Mouse (Mus musculus) ZHBTc4 (cell line): Measurements from ENCODE around the gene 1110051M20Rik.

Experiments
- DNase-seq: peaks from one replicate; pipeline ENCODE4 v3.0.0-alpha.2; 2011; ENCODE audit warnings: low read depth, low spot score

Gene 1110051M20Rik

DNA sequence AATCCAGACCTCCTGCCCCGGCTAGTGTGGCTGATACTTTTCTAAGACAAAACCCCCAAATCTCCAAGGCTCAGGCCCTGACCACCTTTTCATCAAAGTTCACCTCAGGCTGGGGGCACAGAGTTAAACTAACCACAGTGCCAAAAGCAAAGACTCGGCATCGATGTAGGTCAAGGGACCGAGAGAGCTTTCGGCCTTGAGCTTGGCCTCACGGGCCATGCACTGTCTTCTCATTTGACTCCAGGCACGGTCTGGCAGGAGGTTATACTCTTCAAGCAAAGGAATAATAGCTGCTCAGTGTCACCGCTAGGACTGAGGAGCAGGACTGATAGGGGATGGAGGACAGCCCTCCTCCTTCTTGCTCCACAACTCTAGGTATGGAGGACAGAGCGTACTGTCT is 138.6 kb downstream of the 1110051M20Rik start:
- no peak for DNase-seq

DNA sequence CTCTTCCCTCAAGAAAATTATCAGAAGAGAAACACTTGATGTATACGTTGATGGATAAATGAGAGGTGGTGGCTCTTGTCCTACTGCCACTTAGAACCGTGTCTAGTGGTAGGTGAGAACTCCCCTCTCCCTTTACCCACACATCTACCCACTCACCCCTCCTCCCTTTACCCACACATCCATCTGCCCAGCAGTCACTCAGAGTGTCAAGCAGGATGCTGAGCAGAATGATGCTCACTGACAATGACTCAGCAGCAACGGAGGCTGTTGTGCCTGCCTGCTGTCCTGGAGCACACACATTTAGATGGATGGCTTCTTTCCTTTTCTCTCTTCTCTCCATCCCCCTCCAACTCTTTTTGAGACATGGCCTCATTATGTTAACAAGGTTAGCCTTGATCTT is 141.7 kb downstream of the 1110051M20Rik start:
- no peak for DNase-seq

DNA sequence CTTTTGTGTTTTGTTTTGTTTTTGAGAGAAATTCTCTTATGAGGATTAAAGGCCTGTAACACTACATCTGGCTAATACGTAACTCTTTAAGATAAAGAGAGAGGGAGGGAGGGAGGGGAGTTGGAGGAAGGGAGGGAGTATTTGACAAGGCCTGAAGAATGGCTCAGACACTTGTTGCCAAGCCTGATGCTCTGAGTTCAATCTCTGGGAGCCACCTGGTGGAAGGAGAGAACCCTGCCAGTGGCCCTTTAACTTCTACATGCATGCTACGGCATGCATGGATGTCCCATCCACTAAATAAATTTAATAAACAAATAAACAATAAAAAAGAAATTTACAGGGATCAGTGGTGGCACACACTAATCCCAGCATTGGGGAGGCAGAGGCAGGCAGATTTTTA is 142.7 kb downstream of the 1110051M20Rik start:
- DNase-seq: no peak

DNA sequence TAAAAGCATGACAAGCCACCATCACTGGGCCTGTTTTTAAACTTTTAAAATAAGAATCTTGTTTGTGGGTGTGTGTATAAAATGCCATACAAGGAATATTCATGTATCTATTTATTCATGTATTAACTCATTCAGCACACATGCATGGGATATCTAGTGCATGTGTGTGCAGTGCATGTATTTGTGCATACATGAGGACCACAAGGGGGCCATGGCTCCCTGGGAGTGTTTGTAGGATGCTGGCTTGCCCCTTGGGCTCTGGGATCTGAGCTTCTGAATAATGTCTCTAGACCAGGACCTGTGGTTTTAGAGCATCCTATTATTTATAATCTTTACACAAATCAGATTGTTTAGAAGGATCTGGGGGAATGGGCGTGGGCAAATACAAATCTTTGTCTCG is 143.7 kb downstream of the 1110051M20Rik start:
- no peak for DNase-seq

DNA sequence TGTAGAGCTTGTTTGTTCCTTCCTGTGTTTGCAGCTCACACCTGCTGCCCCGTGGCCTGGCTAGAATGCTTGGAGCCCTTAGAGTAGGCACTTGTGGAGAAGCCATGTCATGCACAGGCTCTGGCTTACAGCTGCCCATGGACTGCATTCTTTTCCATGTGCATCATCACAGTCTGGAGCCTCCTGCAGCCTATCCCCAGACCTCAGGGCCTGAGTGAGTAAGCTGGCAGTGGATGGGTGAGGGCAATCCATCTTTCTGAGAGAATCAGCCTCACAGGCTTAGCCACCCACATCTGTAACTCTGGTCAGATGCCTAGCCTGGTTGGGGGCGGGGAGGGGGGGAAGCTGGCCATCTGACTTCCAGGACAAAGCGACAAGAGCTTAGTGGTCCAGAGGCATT is 145.3 kb downstream of the 1110051M20Rik start:
- no peak for DNase-seq

DNA sequence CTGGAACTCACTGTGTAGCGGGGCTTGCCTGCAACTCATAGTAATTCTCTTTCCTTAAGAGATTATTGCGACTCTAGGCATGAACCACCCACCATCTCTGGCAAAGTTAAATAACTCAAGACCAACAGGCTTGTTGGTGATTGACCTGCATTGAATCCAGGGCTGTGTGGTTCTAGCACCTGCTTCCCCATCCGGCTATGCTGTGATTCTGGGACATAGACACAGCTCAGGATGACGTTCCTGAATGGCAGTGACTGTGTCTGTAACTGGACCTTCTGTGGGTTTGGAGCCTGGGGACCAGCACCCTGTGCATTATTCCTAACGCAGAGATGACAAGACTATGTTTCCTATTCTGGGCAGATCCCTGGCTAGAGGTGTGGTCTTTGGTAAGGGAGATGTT is 148.6 kb downstream of the 1110051M20Rik start:
- no peak for DNase-seq

DNA sequence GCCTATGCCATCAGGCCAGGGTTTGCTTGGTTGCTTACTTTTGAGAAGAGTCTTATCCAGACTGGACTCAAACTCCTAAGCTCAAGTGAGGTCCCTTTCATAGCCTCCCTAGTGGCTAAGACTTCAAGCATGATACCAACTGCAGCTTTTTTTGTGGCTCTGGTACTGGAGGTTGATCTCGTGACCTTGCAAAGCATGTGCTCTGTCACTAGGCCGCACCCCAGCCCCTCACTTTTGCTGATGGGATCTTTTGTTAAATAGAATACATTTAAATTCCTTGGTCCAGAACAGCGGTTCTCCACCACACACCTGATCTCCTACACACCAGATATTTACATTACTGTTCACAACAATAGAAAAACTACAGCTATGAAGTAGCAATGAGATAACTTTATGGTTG is 150.3 kb downstream of the 1110051M20Rik start:
- DNase-seq: peak; percentile 64

DNA sequence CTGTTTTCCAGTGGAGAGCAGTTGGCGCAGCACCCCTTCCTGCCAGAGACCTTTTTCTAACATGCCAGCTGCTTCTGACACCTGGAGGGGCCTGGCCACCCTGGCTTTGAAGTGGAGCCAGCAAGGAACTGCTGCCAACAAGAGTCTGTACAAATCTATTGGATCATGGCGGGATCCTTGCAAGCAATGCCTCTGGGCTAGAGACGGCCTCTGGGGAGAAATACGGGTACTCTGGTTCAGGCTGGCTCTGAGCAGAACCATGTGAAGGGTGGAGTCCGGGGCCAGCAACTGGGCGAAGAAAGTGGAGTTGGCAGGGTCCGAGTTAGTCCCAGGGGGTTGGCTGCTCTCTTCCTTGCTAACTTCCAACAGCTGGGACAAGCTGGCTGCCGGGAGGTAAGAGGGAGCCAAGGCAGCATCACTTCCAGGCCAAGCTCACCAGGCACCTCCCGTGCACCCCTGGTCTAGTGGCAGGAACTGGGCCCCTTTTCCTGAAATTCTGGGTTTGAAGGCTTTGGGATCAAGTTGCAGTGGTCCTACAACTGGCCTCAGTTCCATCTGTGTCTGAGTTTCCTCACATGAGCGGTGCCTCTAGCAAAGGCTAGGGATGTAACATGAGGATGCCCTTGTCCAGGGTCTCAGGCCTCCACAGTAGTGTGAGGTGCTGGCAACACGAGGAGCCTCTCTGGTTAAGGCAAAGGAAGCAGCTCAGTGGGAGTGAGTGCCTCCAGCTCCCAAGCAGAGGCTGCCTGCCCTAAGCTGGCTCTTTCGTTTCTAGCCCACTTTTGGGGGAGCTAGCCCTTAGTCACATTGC is 153.1 kb downstream of the 1110051M20Rik start:
- peak; percentile 26 for DNase-seq

DNA sequence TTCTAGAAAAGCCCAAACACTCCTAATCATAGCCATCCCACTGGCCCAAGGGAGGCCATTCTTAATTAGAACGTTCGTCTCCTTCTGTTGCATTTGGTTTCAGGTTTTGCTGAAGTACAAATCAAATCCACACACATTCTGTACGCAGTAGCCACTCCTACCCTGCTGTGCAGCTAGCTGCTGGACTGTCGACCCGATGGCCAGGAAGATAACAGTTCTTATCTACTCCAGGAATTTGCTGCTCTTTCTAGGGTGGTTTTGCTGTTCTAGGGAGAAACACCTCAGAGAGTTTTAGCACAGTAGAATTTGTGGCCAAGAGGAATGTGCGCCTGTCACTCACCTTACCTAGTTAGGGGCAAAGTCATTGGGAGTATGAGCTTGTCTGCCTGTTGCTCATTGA is 156.9 kb downstream of the 1110051M20Rik start:
- no peak for DNase-seq

DNA sequence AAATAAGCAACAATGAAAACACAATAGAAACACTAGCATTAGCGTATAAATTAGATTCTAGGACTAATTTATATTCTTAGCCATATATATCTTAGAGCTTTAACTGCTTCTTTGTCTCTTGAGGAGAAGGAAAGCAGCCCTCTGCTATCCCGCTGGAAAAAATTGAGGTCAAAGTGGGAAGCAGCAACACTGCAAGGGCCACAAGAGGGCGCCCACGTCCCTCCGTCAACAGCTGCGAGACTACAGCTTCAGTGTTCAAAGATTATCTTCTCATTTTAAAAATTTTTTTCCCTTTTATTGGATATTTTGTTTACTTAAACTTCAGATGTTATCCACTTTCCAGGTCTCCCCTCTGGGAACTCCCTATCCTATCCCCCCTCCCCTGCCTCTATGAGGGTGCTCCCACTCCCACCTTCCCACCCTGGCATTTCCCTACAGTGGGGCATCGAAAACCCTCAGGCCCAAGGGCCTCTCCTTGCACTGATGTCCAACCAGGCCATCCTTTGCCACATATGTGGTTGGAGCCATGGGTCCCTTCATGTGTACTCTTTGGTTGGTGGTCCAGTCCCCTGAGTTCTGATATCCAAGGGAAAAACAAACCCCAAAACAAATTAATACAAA is 158.5 kb downstream of the 1110051M20Rik start:
- peak; percentile 77 for DNase-seq

DNA sequence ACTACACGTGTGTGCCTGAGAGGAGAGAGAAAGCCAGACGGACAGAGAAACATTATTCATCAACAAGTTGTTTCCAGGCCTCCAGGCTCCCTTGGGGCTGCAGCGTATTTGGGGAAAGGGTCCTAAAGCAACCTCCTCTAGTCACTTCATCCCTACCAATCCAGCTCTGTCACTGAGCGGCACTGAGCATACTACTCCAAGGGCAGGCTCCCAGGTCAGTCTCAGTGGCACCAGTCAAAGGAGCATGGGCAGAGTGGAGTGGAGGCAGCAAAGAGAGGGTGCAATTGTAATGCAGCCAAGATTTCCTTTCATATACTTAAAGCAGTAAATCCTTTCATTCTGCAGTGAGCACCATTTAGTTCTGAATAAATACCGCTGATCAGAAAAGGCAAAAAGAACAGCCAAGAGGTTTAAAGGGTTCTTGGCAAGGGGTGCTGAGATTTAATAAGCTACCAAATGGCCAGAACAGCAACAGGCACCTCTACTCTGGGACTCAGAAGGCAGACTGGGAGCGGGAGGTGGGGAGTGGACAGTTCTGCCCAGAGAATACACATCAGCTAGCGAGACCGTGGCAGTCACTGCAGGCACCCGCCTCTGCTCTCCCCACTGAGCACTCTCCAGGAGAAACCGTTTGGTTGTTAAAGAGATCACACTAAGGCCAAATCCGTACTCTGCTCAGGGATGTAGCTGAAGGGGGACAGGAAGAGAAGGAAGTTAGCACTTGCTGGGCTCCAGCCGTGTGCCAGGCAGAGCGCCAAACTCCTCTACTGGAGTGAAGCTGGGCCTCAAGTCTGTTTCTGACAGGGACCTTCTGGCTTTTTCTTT is 159.9 kb downstream of the 1110051M20Rik start:
- no peak for DNase-seq

DNA sequence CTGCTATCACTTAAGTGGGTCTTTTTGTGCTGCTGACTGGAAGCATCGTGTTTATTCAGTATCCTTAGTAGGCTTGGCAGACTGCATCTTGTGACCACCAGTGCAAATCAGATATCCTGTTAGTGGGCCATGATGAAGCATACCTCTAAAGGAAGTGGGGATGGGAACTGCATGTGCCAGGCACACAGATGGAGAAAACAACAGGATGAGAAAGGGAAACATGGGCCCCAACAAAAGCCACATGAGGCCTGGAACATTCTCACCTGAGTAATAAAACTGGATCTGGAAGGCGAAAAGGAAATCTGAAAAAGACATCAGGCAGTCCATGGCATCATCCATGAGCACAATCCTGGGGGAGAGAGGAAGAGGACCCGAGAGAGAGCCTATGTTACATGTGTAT is 160.5 kb downstream of the 1110051M20Rik start:
- no peak for DNase-seq

DNA sequence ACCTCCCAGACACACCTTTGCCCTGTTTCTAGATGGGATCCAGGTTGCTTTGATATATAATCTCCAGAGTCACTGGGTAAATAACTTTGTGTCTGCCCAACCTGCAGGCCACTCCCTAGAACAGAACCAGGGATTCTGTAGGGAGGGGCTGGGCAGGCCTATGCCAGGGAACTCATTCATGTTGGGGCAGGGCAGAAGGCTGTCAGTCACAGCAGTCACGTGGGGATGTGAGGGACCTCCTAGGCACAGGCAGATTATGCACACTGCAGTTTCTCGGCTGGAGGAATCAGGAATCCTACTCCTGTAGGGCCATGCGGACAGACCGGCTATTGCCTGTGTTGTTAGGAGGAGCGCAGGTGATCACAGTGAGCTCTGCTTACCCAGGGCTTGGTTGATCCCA is 163.1 kb downstream of the 1110051M20Rik start:
- peak; percentile 81 for DNase-seq

DNA sequence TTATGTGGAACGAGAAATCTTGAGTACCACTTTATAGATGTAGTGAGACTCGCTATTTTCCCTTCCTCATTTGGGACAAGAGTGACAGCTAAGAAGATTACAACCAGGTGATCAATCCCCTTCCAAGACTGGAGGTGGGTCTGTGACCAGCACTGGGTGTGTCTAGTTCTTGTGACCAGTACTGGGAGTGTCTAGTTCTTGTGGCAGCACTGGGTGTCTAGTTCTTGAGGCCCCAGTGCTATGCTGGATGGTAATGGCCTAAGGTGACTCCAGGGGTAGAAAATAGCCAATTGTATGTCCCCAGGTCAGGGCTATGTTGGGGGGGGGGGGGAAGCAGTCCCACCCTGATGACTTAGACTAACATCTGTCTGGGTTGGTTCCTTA is 165.1 kb downstream of the 1110051M20Rik start:
- no peak for DNase-seq

DNA sequence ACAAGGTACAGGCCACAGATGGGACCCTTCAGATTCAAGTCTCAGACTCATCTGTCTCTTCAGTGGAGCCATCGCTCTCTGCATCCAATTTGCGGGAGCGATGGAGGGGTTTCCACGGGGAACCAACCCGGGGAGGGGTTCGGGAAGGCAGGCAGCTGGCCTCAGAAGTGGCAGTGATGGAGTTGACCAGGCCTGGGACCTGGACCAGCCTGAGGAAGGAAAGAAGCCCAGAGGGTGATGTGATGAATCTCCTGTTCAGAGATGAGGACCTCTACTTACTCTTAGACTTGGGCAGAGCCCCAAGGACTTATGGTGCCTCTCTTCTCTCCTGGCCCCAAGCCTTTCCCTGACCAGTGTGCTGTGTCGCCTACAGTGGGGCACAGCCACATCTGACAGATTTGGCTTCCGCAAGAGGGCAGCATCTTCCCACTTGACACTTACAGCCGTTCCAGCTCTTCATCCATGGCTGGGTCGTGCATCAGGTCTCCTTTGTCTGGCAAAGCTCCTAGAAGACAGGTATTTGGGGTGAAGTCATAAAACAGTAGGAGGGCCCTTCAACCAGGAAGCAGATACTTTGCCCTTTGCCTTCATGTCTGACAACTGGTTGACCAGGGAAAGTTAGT is 165.6 kb downstream of the 1110051M20Rik start:
- DNase-seq: peak; percentile 82

DNA sequence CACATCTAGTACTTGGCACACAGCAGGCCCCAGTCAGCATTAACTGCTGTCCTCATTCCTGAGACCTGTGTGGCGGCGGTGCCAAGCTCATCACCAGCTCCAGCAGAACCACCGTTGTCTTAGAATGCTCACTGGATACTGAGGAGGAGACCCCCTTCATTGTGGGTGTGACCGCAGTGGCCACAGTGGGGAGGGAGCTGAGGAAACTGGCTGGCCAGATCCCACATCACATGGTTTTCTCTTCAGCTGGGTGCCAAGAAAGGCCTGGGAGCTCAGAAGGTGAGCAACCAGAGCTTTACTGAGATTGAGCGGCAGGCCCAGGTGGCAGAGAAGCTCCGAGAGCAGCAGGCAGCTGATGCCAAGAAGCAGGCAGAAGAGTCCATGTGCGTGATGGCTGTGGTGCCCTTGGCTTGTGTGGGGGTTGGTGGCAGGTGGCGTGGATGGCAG is 174.8 kb downstream of the 1110051M20Rik start:
- DNase-seq: no peak

DNA sequence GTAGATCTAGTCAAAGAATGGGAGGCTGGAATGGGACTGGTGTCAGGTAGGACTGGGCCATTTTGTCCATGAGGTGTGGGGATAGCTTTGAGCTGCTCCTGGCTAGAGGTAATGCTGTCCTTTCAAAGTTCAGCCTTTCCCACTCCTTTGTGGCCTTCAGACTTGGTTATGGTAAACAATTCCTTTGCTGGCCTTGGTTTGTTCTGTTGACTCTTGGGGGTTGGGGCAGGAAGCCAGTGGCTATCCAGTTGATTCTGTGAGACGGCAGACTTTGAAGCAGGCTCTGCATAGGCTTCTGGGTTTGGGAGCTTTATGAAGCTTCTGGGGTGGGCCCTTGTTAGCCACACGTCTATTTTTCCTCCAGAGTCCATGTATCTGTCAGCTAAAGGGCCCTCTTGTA is 175.8 kb downstream of the 1110051M20Rik start:
- no peak for DNase-seq

DNA sequence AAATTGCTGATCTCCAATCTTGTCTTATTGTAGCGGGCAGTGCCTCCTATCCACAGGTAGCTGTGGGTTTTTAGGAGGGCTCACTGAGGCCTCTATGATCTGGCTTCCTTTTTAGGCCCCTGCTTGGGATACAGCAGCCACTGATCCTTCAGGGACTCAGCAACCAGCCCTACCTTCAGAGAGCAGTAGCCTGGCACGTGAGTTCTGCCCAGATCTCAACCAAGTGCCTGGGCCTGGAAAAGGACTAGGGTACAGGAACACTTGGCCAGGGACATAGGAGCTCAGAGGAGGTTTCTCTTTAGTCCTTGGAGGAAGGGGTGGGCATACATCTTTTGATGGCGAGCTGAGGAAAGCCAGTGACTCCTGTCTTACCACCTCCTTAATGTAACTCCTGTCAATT is 176.5 kb downstream of the 1110051M20Rik start:
- no peak for DNase-seq

DNA sequence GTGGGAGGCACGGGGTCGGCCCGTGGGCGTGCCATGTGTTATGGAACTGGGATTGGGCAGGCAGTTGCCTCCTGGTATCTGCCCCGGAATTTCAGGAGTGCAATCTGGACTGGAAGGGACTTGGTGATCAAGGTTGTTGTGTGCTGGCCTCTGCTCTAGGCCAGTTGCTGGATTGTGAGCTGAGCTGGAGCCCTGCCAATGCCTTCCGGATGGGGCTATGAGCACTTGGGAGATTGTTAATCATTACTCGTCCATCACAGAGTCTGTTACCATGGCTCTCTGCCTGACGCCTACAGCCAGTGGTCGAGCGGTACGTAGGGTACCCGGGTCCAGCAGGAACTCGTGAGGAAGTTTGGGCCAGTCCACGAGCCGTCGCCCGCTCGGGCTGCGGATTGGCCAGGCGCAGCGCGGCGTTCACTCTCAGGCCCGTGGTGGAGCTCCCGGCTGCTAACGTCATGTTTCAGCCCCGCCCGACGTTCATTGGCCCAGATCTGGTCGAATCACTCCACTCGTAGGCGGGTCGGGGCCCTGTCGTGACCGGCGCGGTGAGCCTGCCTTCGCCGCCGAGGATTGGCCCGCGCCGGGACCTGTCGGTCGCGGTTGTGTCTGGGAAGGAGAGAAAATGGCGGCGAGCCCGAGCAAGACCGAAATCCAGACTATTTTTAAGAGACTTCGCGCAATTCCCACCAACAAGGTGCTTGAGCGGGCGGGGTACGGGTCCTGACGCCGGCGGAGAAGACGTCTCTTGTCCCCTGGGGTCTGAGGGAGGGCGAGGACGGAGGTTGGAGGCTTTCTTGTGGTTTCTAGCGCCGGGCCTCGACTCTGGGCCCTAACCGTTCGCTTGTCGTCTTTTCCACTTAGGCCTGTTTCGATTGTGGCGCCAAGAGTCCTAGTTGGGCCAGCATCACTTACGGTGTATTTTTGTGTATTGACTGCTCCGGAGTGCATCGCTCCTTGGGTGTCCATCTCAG is 179.5 kb downstream of the 1110051M20Rik start, which contains the start of gene Arfgap2:
Gene Arfgap2, plus strand, starts transcription at position 264 of the 971 bp plus-strand sequence.
- DNase-seq: peak; percentile 98
